Mouse (Mus musculus) liver, adult 2 months (tissue): Measurements from ENCODE around the gene Znrf2.

ENCODE experiments used
- CTCF ChIP-seq: fragments of 200-500 bp; IDR thresholded peaks from 2 replicates; pipeline ENCODE4 v1.5.1; 2011; ENCODE audit warnings: low read depth, low read length, control low read depth
- POLR2A ChIP-seq: fragments of 200-500 bp; IDR thresholded peaks from 2 replicates; pipeline ENCODE4 v1.6.1; 2011; ENCODE audit warnings: low read length, control low read depth; ENCODE audit not compliant: insufficient read depth; ENCODE audit errors: extremely low read depth

DNA sequence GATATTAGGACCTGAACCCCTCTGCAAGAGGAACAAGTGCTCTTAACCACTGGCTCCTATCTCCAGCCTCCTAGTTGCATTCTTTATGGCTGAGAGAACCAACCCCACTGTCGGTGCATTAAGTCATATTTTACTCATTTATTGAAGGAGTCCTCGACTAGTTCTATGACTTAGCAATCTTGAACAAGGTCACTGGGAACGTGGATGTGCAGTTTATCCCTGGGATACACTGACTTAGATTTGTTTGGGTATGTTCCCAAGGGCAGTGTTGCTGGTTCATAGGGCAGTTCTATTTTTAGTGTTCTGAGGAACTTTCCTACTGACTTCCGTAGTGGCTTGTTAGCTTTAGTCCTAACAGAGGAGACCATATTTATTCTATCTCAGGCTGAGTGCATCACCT is 5.6 kb downstream of the Znrf2 start:
- TF ChIP-seq CTCF = no peak
- no peak for TF ChIP-seq POLR2A
